Mouse (Mus musculus) lung, embryonic 14.5 days (tissue): ENCODE results near the gene Tepp. TPM values are rescaled to one million over a fixed set of nuclear protein-coding genes. Genes with fewer than 3 reads are reported as not detected.

Source experiments
- ATAC-seq: fragments of 200-750 bp; cut with Nextera tagmentation; 2 replicates; pipeline ENCODE4 v1.8.0; 2017; ENCODE audit warnings: mild to moderate bottlenecking, moderate TSS enrichment, moderate library complexity; ENCODE audit not compliant: insufficient read depth
- DNase-seq: peaks from one replicate; pipeline ENCODE4 v3.0.0-alpha.2; 2015
- H3K27ac ChIP-seq: fragments of 300-500 bp; sonication (generic); 2 replicates; pipeline ENCODE4 v1.5.1; 2014; ENCODE audit warnings: low read depth, mild to moderate bottlenecking, moderate library complexity
- H3K27me3 ChIP-seq: fragments of 300-500 bp; sonication (generic); 2 replicates; pipeline ENCODE4 v1.6.1; 2014; ENCODE audit warnings: low read length, control low read depth; ENCODE audit not compliant: insufficient read depth
- H3K36me3 ChIP-seq: fragments of 300-500 bp; sonication (generic); 2 replicates; pipeline ENCODE4 v1.6.1; 2014; ENCODE audit warnings: control low read depth; ENCODE audit not compliant: insufficient read depth
- H3K4me1 ChIP-seq: fragments of 300-500 bp; sonication (generic); 2 replicates; pipeline ENCODE4 v1.6.1; 2014; ENCODE audit warnings: antibody characterized with exemption, control low read depth; ENCODE audit not compliant: insufficient read depth
- H3K4me2 ChIP-seq: fragments of 300-500 bp; sonication (generic); 2 replicates; pipeline ENCODE4 v1.6.1; 2014; ENCODE audit warnings: mild to moderate bottlenecking
- H3K4me3 ChIP-seq: fragments of 300-500 bp; sonication (generic); 2 replicates; pipeline ENCODE4 v1.5.1; 2014; ENCODE audit warnings: low read depth, low read length
- H3K9ac ChIP-seq: fragments of 300-500 bp; sonication (generic); 2 replicates; pipeline ENCODE4 v1.6.1; 2014
- H3K9me3 ChIP-seq: fragments of 300-500 bp; sonication (generic); 2 replicates; pipeline ENCODE4 v1.6.1; 2016; ENCODE audit warnings: low read depth, low read length, control low read depth
- CTCF ChIP-seq: IDR thresholded peaks from 2 replicates; pipeline ENCODE4 v1.5.1; 2016; ENCODE audit warnings: antibody characterized with exemption, low read depth
- WGBS: fragments of 180-500 bp; shearing (Covaris S2); extraction: QIAGEN DNeasy Blood & Tissue Kit; methylation state at CpG from one replicate; pipeline ENCODE4 v1.1.7; 2014; 5-methylcytosine and 5-hydroxymethylcytosine counted together
- polyA plus RNA-seq: library from polyadenylated mRNA; unstranded; fragments of >200 nt; fragmentation: Nextera tagmentation; extraction: Ambion mirVana; gene quantifications from 2 replicates; pipeline ENCODE4 v1.2.1, GENCODE M21; 2014

Gene Tepp
- polyA plus RNA-seq: 0.37 and 0.53 TPM in 2 replicates

DNA sequence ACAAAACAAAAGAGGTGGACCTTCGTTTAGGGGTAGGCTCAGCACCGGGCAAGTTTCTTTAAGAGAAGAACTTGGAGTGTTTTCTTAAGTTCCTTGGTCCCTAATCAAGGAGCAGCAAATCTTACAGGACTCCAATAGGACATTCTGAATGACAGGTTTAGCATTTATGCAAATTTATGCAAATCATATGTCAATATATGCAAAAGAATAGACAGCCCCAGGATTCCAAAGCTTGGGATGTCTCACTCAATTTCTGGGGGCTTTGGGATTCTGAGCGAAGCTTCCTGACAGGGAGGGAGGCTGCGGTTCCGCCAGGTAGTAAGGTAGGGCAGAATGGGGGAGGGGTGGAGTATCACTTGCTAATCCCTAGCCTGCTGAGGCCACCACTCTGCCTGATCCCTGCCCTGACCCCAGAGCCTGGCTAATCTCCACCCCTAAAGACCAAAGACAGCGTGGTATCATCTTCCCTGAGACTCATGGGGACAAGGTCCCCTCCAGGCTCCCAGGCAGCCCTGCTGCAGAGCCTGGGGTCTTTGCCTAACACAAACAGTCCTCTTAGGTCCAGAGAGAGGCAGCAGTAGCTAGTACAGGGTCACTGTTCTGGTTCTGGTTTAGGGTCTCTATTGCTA lies at the start of gene Tepp:
TSS of gene Tepp (plus strand) at position 225 of the 629 bp plus-strand sequence.
- DNase-seq (no peak), ATAC-seq (no peak)
- H3K27me3 ChIP-seq: no peaks in the 10 kb centered on the region
- H3K4me3 ChIP-seq: no peak within 1 kb of the TSS
- H3K4me2 ChIP-seq: no peak within 1 kb of the TSS
- no peak for TF ChIP-seq CTCF
- WGBS: 39% methylated on average over 6 of the region's 6 CpGs
- H3K9me3 ChIP-seq: no peaks in the 10 kb centered on the region
- H3K27ac ChIP-seq: no peak within 1 kb of the TSS
- H3K36me3 ChIP-seq: no peaks in the 10 kb centered on the region
- no peaks in the 10 kb centered on the region for H3K4me1 ChIP-seq
- no peak within 1 kb of the TSS for H3K9ac ChIP-seq

DNA sequence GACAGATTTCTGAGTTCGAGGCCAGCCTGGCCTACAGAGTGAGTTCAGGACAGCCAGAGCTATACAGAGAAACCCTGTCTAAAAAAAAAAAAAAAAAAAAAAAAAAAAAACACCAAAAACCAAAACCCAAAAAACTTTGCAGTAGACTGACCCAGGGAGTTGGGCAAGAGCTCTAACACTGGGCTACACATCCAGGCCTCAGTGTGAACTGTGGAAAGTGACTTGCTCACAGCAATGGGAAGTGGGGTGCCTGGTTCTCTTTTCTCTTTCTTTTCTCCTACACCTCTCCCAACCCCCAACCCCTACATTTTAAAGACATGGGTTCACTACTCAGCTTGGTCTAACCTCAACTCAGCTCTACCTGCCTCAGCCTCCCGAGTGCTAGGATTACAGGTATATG lies 48.2 kb upstream of the Tepp start:
- no peak for DNase-seq
- Histone ChIP-seq H3K4me1 (no peaks in the 10 kb centered on the region), H3K4me3 (no peak overlapping the region), H3K27ac (no peak overlapping the region), H3K27me3 (no peaks in the 10 kb centered on the region), H3K9me3 (no peaks in the 10 kb centered on the region), H3K4me2 (no peak overlapping the region), H3K9ac (no peak overlapping the region), H3K36me3 (no peaks in the 10 kb centered on the region)
- no peak for TF ChIP-seq CTCF
- no peak for ATAC-seq
- 79% methylated on average over 2 of the region's 2 CpGs for WGBS

DNA sequence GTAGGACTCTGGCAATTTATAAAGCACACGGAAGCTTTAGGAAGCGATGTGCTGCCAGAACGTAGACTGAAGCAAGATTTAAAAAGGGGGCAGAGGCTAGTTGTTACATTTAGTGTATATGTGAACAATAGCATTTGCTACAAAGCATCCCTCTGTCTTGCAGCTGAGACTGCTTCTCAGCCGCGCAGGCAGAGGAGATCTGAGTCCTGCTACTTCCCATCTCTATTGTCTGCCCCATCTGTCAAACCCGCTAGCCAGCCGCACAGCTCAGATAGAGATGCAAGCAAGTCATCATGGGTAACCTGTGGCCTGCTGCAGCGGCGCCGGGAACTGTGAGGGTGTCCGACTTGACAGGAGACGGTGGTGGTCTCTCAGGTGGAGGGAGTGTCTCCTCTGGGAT lies 39.9 kb upstream of the Tepp start:
- Histone ChIP-seq H3K4me2 (no peak overlapping the region), H3K9ac (no peak overlapping the region), H3K27ac (no peak overlapping the region), H3K4me1 (no peaks in the 10 kb centered on the region), H3K36me3 (no peaks in the 10 kb centered on the region), H3K27me3 (no peaks in the 10 kb centered on the region), H3K9me3 (no peaks in the 10 kb centered on the region), H3K4me3 (no peak overlapping the region)
- DNase-seq (no peak), ATAC-seq (no peak)
- 45% methylated on average over 12 of the region's 12 CpGs for WGBS
- TF ChIP-seq CTCF: no peak

DNA sequence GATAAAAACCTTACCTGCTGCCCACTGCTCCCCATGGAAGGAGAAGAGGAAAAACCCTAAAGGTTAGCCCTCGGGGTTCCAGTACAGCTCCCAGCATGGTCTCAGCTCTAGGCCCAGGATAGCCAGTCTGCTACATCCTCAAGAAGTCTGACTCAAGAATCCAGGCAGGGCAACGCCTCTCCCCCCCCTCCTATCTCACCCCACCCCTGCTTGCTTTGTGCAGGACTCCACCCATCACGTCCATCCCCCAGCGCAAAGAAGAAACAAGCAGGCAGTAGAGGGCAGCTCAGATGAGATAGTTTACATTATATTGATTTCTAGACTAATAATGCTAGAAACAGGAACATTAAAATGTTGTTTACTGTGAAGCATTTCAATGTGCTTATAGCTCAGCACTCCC lies 38.5 kb upstream of the Tepp start:
- DNase-seq (no peak), ATAC-seq (no peak; the same call in 1 of the 2 replicates)
- WGBS: 20% methylated on average over 3 of the region's 4 CpGs
- H3K27me3 ChIP-seq: no peaks in the 10 kb centered on the region
- no peaks in the 10 kb centered on the region for H3K36me3 ChIP-seq
- H3K4me2 ChIP-seq: no peak overlapping the region
- H3K9ac ChIP-seq: no peak overlapping the region; the same call in 1 of the 2 replicates
- TF ChIP-seq CTCF: no peak
- H3K4me1 ChIP-seq: no peaks in the 10 kb centered on the region
- no peaks in the 10 kb centered on the region for H3K9me3 ChIP-seq
- no peak overlapping the region for H3K27ac ChIP-seq
- H3K4me3 ChIP-seq: no peak overlapping the region

DNA sequence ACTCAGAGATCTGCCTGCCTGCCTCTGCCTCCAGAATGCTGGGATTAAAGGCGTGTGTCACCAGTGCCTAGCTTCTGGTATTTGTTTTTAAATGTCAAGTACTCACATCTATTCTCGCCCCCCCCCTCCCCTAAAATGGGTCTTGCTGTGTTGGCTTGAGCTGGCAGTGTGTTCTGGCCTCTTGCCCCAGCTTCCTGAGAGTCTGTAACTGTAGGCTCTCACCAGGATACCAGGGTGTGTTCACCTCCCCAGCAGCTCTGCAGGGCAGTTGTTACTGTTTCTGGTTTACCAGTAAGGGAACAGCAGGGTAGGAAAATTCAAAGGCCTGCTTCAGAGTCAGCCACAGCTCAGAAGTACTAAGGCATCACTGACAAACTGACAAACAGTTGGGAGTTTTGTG lies 37.5 kb upstream of the Tepp start:
- Histone ChIP-seq H3K27me3 (no peaks in the 10 kb centered on the region), H3K36me3 (no peaks in the 10 kb centered on the region), H3K27ac (no peak overlapping the region), H3K4me3 (no peak overlapping the region), H3K9ac (no peak overlapping the region), H3K4me1 (no peaks in the 10 kb centered on the region), H3K4me2 (no peak overlapping the region), H3K9me3 (no peaks in the 10 kb centered on the region)
- WGBS: 24% methylated on average over 2 of the region's 2 CpGs
- no peak for TF ChIP-seq CTCF
- DNase-seq (no peak), ATAC-seq (no peak)

DNA sequence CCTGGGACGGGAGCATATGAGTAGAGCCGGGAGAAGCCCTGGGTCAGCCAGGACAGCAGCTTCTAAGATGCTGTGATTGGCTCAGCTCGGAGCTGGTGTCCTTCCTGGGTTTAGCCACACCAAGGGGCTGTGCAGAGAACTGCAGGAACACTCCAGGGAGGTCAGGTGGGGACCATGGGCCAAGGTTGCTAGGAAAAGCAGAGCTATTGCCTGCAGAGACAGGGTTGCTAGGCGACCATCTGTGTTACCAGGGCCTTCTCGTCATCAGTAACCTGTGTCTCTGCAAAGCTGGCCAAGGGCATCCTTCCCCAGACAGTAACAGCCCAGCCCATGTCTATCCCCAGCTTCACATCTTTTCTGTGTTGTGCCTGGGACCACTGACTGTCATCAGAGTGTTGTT lies 28.9 kb upstream of the Tepp start:
- no peak overlapping the region for H3K4me3 ChIP-seq
- no peaks in the 10 kb centered on the region for H3K4me1 ChIP-seq
- H3K4me2 ChIP-seq: no peak overlapping the region
- ATAC-seq (no peak), DNase-seq (no peak)
- H3K9me3 ChIP-seq: no peaks in the 10 kb centered on the region
- H3K36me3 ChIP-seq: no peaks in the 10 kb centered on the region
- no peaks in the 10 kb centered on the region for H3K27me3 ChIP-seq
- H3K27ac ChIP-seq: no peak overlapping the region
- WGBS: 58% methylated on average over 5 of the region's 5 CpGs
- no peak overlapping the region for H3K9ac ChIP-seq
- no peak for TF ChIP-seq CTCF

DNA sequence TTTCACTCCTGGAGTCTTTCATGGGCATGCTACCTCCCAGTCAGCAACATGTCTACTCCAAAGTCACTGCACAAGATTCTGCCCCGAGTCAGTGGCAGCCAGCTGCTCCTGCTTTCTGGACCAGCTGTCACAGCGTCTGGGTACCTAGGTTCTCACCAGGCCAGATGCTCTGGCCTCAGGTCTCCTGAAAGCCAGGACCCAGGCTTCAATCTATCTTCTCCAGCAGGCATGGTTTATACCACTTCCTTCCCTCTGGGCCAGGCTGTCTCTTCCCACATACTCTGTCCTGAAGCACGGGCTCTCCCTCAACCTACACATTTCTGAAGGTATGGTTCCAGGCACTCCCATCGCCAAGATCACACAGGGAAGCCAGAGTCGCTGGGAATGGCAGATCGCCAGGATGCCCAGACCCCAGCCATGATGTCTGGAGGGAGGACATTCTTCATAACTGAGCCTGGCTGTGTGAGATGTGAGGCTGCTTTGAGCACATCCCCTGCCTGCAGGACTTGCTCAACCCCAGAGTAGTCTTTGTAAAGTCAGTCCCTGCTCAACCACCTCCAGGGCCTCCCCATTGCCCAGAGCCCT lies 21.2 kb upstream of the Tepp start:
- Histone ChIP-seq H3K9ac (no peak overlapping the region), H3K4me1 (0 out of 2 replicates have a peak, but pooled peaks cover 3% of the 10 kb centered on the region), H3K27me3 (no peaks in the 10 kb centered on the region), H3K4me2 (no peak overlapping the region), H3K36me3 (no peaks in the 10 kb centered on the region), H3K4me3 (no peak overlapping the region), H3K27ac (no peak overlapping the region), H3K9me3 (no peaks in the 10 kb centered on the region)
- DNase-seq (no peak), ATAC-seq (no peak)
- WGBS: 52% methylated on average over 6 of the region's 6 CpGs
- no peak for TF ChIP-seq CTCF
